Mouse (Mus musculus) MEL (cell line): ENCODE results near the gene Prkce. TPM values are rescaled to one million over a fixed set of nuclear protein-coding genes. Genes with fewer than 3 reads are reported as not detected.
A peak's percentile ranks its signal among the peaks of the same experiment; 100 is the strongest.

Experiments
- DNase-seq: peaks from one replicate; pipeline ENCODE4 v3.0.0; 2011; ENCODE audit warnings: low read depth, low spot score
- H3K27ac ChIP-seq: 2 replicates; pipeline ENCODE4 v1.5.1; 2012; ENCODE audit warnings: low read depth, mild to moderate bottlenecking, control low read depth, low read length, moderate library complexity; ENCODE audit not compliant: control insufficient read depth
- H3K27me3 ChIP-seq, 2 experiments: fragments of 150-350 bp in 1 of 2; sonication (generic) in 1 of 2; 2 replicates each; pipeline ENCODE4 v1.6.1; 2012; ENCODE audit warnings: low read length in 2 of 2, mild to moderate bottlenecking in 2 of 2, improper control_type of control experiment in 1 of 2, moderate library complexity in 1 of 2; ENCODE audit not compliant: insufficient read depth in 2 of 2, control insufficient read depth in 1 of 2
- H3K36me3 ChIP-seq, 2 experiments: 2 replicates each; pipeline ENCODE4 v1.6.1; 2012 to 2014; ENCODE audit warnings: low read length in 2 of 2, improper control_type of control experiment in 1 of 2, inconsistent platforms in 1 of 2, mild to moderate bottlenecking in 1 of 2; ENCODE audit not compliant: insufficient read depth in 2 of 2, control insufficient read depth in 1 of 2
- H3K4me1 ChIP-seq, 2 experiments: fragments of 150-350 bp in 1 of 2; sonication (generic) in 1 of 2; 2 replicates each; pipeline ENCODE4 v1.6.1; 2012; ENCODE audit warnings: low read length in 2 of 2, improper control_type of control experiment in 1 of 2, mild to moderate bottlenecking in 1 of 2; ENCODE audit not compliant: insufficient read depth in 2 of 2, control insufficient read depth in 1 of 2
- H3K4me3 ChIP-seq, 2 experiments: fragments of 150-350 bp in 1 of 2; sonication (generic) in 1 of 2; 2 replicates each; pipeline ENCODE4 v1.5.1; 2012; ENCODE audit warnings: low read depth in 2 of 2, low read length in 2 of 2, mild to moderate bottlenecking in 2 of 2, moderate library complexity in 2 of 2, control low read depth in 1 of 2, improper control_type of control experiment in 1 of 2; ENCODE audit not compliant: control insufficient read depth in 1 of 2, insufficient read depth in 1 of 2
- H3K79me2 ChIP-seq: 2 replicates; pipeline ENCODE4 v1.6.1; 2012; ENCODE audit warnings: mild to moderate bottlenecking, low read length, moderate library complexity; ENCODE audit not compliant: control insufficient read depth, poor library complexity, insufficient read depth
- H3K9ac ChIP-seq: 2 replicates; pipeline ENCODE4 v1.6.1; 2012; ENCODE audit warnings: low read depth, mild to moderate bottlenecking, control low read depth, low read length, moderate library complexity; ENCODE audit not compliant: control insufficient read depth, poor library complexity, severe bottlenecking
- H3K9me3 ChIP-seq: fragments of 150-350 bp; sonication (generic); replicated peaks from 2 replicates; pipeline ENCODE4 v1.6.1; 2012; ENCODE audit warnings: mild to moderate bottlenecking, low read length, improper control_type of control experiment, moderate library complexity; ENCODE audit not compliant: insufficient read depth
- BHLHE40 ChIP-seq: IDR thresholded peaks from 2 replicates; pipeline ENCODE4 v1.6.1; 2012; ENCODE audit warnings: low read depth, mild to moderate bottlenecking, inconsistent platforms, low read length, improper control_type of control experiment, borderline replicate concordance
- CHD2 ChIP-seq: IDR thresholded peaks from 2 replicates; pipeline ENCODE4 v1.6.1; 2011; ENCODE audit warnings: low read length, improper control_type of control experiment
- CTCF ChIP-seq, 3 experiments: IDR thresholded peaks in 2 of 3; conservative IDR thresholded peaks in 1 of 3; 2 replicates each; pipeline ENCODE4 v1.5.1; 2011 to 2012; ENCODE audit warnings: low read length in 3 of 3, low read depth in 2 of 3, mild to moderate bottlenecking in 2 of 3, improper control_type of control experiment in 1 of 3, inconsistent platforms in 1 of 3, mixed read lengths in 1 of 3, moderate library complexity in 1 of 3; ENCODE audit not compliant: control insufficient read depth in 1 of 3, insufficient read depth in 1 of 3, poor library complexity in 1 of 3, severe bottlenecking in 1 of 3
- E2F4 ChIP-seq: IDR thresholded peaks from 2 replicates; pipeline ENCODE4 v1.6.1; 2011; ENCODE audit warnings: low read depth, low read length, improper control_type of control experiment, borderline replicate concordance
- EP300 ChIP-seq, 2 experiments: IDR thresholded peaks; 2 replicates each; pipeline ENCODE4 v1.6.1; 2011; ENCODE audit warnings: improper control_type of control experiment in 2 of 2, low read length in 2 of 2, low read depth in 1 of 2, mild to moderate bottlenecking in 1 of 2
- ETS1 ChIP-seq: IDR thresholded peaks from 2 replicates; pipeline ENCODE4 v1.6.1; 2012; ENCODE audit warnings: low read depth, mild to moderate bottlenecking, inconsistent platforms, low read length, improper control_type of control experiment, moderate library complexity
- GABPA ChIP-seq: IDR thresholded peaks from 2 replicates; pipeline ENCODE4 v1.6.1; 2012; ENCODE audit warnings: low read depth, mild to moderate bottlenecking, inconsistent platforms, low read length, improper control_type of control experiment, moderate library complexity
- JUND ChIP-seq: IDR thresholded peaks from 2 replicates; pipeline ENCODE4 v1.6.1; 2011; ENCODE audit warnings: low read depth, mild to moderate bottlenecking, improper control_type of control experiment, low read length
- KAT2A ChIP-seq: conservative IDR thresholded peaks from 2 replicates; pipeline ENCODE4 v1.6.1; 2012; ENCODE audit warnings: low read depth, low read length, improper control_type of control experiment, inconsistent platforms
- MAFK ChIP-seq: IDR thresholded peaks from 2 replicates; pipeline ENCODE4 v1.6.1; 2011; ENCODE audit warnings: low read depth, mild to moderate bottlenecking, low read length, improper control_type of control experiment, borderline replicate concordance
- MAZ ChIP-seq: IDR thresholded peaks from 2 replicates; pipeline ENCODE4 v1.6.1; 2012; ENCODE audit warnings: low read depth, mild to moderate bottlenecking, inconsistent platforms, low read length, improper control_type of control experiment
- MYB ChIP-seq: IDR thresholded peaks from 2 replicates; pipeline ENCODE4 v1.6.1; 2011; ENCODE audit warnings: mild to moderate bottlenecking, low read depth, low read length, improper control_type of control experiment
- MYC ChIP-seq: IDR thresholded peaks from 2 replicates; pipeline ENCODE4 v1.6.1; 2011; ENCODE audit warnings: low read depth, mild to moderate bottlenecking, low read length, improper control_type of control experiment, moderate library complexity
- NELFE ChIP-seq: IDR thresholded peaks from 2 replicates; pipeline ENCODE4 v1.6.1; 2011; ENCODE audit warnings: low read depth, low read length, improper control_type of control experiment
- RAD21 ChIP-seq: IDR thresholded peaks from 2 replicates; pipeline ENCODE4 v1.6.1; 2011; ENCODE audit warnings: mild to moderate bottlenecking, low read depth, low read length, improper control_type of control experiment
- RCOR1 ChIP-seq: IDR thresholded peaks from 2 replicates; pipeline ENCODE4 v1.6.1; 2012; ENCODE audit warnings: low read depth, mild to moderate bottlenecking, inconsistent platforms, low read length, improper control_type of control experiment
- SMC3 ChIP-seq: IDR thresholded peaks from 2 replicates; pipeline ENCODE4 v1.6.1; 2011; ENCODE audit warnings: low read depth, low read length, improper control_type of control experiment
- TCF12 ChIP-seq: IDR thresholded peaks from 2 replicates; pipeline ENCODE4 v1.6.1; 2014; ENCODE audit warnings: low read depth, mild to moderate bottlenecking, inconsistent platforms, low read length, improper control_type of control experiment, moderate library complexity
- USF1 ChIP-seq: IDR thresholded peaks from 2 replicates; pipeline ENCODE4 v1.6.1; 2014; ENCODE audit warnings: low read depth, mild to moderate bottlenecking, inconsistent platforms, low read length, improper control_type of control experiment, moderate library complexity
- USF2 ChIP-seq, 2 experiments: IDR thresholded peaks; 2 replicates each; pipeline ENCODE4 v1.6.1; 2011 to 2012; ENCODE audit warnings: improper control_type of control experiment in 2 of 2, low read length in 2 of 2, borderline replicate concordance in 1 of 2, inconsistent platforms in 1 of 2, low read depth in 1 of 2, mild to moderate bottlenecking in 1 of 2; ENCODE audit not compliant: insufficient read depth in 1 of 2
- ZMIZ1 ChIP-seq: IDR thresholded peaks from 2 replicates; pipeline ENCODE4 v1.6.1; 2012; ENCODE audit warnings: low read depth, mild to moderate bottlenecking, inconsistent platforms, low read length, improper control_type of control experiment, moderate library complexity
- ZNF384 ChIP-seq: IDR thresholded peaks from 2 replicates; pipeline ENCODE4 v1.6.1; 2012; ENCODE audit warnings: low read depth, mild to moderate bottlenecking, inconsistent platforms, low read length, improper control_type of control experiment
- polyA plus RNA-seq, 2 experiments: library from polyadenylated mRNA; stranded (reverse) in 1 of 2; unstranded in 1 of 2; fragments of >175 nt in 1 of 2; fragments of >200 nt in 1 of 2; gene quantifications; 2 replicates each; pipeline versions ENCODE4 v1.2.1 to v1.2.4; 2012; ENCODE audit warnings: low replicate concordance in 2 of 2, low read depth in 1 of 2; ENCODE audit not compliant: insufficient read length in 2 of 2, insufficient read depth in 1 of 2, missing spikeins in 1 of 2
- total RNA-seq: library from RNA; depleted of rRNA; stranded (reverse); fragments of 300-350 nt; gene quantifications from 2 replicates; pipeline ENCODE4 v1.2.3, GENCODE M21; 2012

Gene Prkce
- total and polyA plus RNA-seq, 3 experiments: 3.0 to 5.3 TPM; not detected in 1

- Histone ChIP-seq H3K4me3 (no peak overlapping the region), H3K36me3 (no peaks in the 10 kb centered on the region), H3K27ac (no peak overlapping the region), H3K9ac (no peak overlapping the region), H3K9me3 (no peaks in the 10 kb centered on the region), H3K4me1 (peaks cover 0 to 3% of the 10 kb centered on the region in 2 experiments; a peak in 1 of 4 replicates), H3K79me2 (no peaks in the 10 kb centered on the region), H3K27me3 (no peaks in the 10 kb centered on the region)
- TF ChIP-seq ZNF384: peak; percentile 37; the same call in 1 of the 2 replicates
- TF ChIP-seq RAD21: peak; percentile 14
- peak; percentile 21; the same call in 1 of the 2 replicates for TF ChIP-seq SMC3
- no peak for TF ChIP-seq USF1
- peak; percentile 9 to 43 (median 37); a peak in 4 of 6 replicates for TF ChIP-seq CTCF (IDR thresholded peaks at IDR 0.05 in 2 of 3, conservative IDR thresholded peaks at IDR 0.05 in 1 of 3; ENCODE audit: control insufficient read depth in 1 of 3, insufficient read depth in 1 of 3, low read depth in 2 of 3, low read length in 3 of 3, poor library complexity in 1 of 3, severe bottlenecking in 1 of 3)
- peak; percentile 34 for DNase-seq
These were observed 290.9 kb downstream of the Prkce start for GRCm38 (mm10) chr17:86458302-86458980.

- Histone ChIP-seq H3K9me3 (no peaks in the 10 kb centered on the region), H3K36me3 (no peaks in the 10 kb centered on the region), H3K27me3 (no peaks in the 10 kb centered on the region), H3K4me1 (peaks cover 0 to 3% of the 10 kb centered on the region in 2 experiments; a peak in 1 of 4 replicates), H3K27ac (no peak overlapping the region), H3K4me3 (no peak overlapping the region), H3K9ac (no peak overlapping the region), H3K79me2 (no peaks in the 10 kb centered on the region)
- no peak for TF ChIP-seq MYC
- peak in 1 of 3 experiments; percentile 23; a peak in 2 of 6 replicates for TF ChIP-seq CTCF (IDR thresholded peaks at IDR 0.05 in 2 of 3, conservative IDR thresholded peaks at IDR 0.05 in 1 of 3; ENCODE audit: control insufficient read depth in 1 of 3, insufficient read depth in 1 of 3, low read depth in 2 of 3, low read length in 3 of 3, poor library complexity in 1 of 3, severe bottlenecking in 1 of 3)
- peak; percentile 14; the same call in 1 of the 2 replicates for TF ChIP-seq SMC3
- DNase-seq: no peak
These were observed 293.3 kb downstream of the Prkce start for GRCm38 (mm10) chr17:86460645-86461430.

GRCm38 (mm10) chr17:86463369-86463768, 295.8 kb downstream of the Prkce start:
- H3K4me3 ChIP-seq: no peak overlapping the region
- no peaks in the 10 kb centered on the region for H3K4me1 ChIP-seq
- H3K9ac ChIP-seq: no peak overlapping the region
- H3K9me3 ChIP-seq: no peaks in the 10 kb centered on the region
- H3K27me3 ChIP-seq: no peaks in the 10 kb centered on the region
- H3K27ac ChIP-seq: no peak overlapping the region
- no peaks in the 10 kb centered on the region for H3K36me3 ChIP-seq
- no peaks in the 10 kb centered on the region for H3K79me2 ChIP-seq
- DNase-seq: no peak
- TF ChIP-seq BHLHE40: no peak
- no peak for TF ChIP-seq ETS1
- no peak for TF ChIP-seq MYB
- TF ChIP-seq RAD21: no peak
- no peak for TF ChIP-seq USF2 (IDR thresholded peaks at IDR 0.05; ENCODE audit: borderline replicate concordance in 1 of 2, insufficient read depth in 1 of 2, low read depth in 1 of 2, low read length in 2 of 2)
- no peak for TF ChIP-seq CHD2
- no peak for TF ChIP-seq EP300 (IDR thresholded peaks at IDR 0.05; ENCODE audit: low read depth in 1 of 2, low read length in 2 of 2)
- TF ChIP-seq KAT2A: no peak
- no peak for TF ChIP-seq ZMIZ1
- no peak for TF ChIP-seq NELFE
- TF ChIP-seq JUND: no peak
- no peak for TF ChIP-seq ZNF384
- TF ChIP-seq MAZ: no peak
- no peak for TF ChIP-seq RCOR1
- no peak for TF ChIP-seq GABPA
- no peak for TF ChIP-seq E2F4
- no peak for TF ChIP-seq MAFK
- no peak for TF ChIP-seq TCF12
